ENCODE assay signal across 18 mouse cellular contexts in genomic region chr5:36561509-36561908, GRCm38 (mm10). TPM values are rescaled to one million over a fixed set of nuclear protein-coding genes. Genes with fewer than 3 reads are reported as not detected.
DNase-seq lines count a peak whose midpoint lies in the region; ATAC-seq lines count a peak whose summit lies in the region.
"Had no signal": no experiment of that assay in that cellular context is flagged by ENCODE, and none has a peak within 500 bp of the region (broad histone marks: within the 10 kb centered on the region; RNA-seq: fewer than 3 reads in every experiment).

No protein-coding gene starts in this region.

- peak; percentile 66 for DNase-seq in kidney, adult 18-20 months
- peak; percentile 45 for DNase-seq in CD4-positive helper T cell, adult 2 months (ENCODE audit: low read depth, low spot score)
- peak; percentile 35 for DNase-seq in MN1 (ENCODE audit: low spot score)
- peak; percentile 92 for DNase-seq in kidney, adult 9 months
- no peak for DNase-seq in urinary bladder, postnatal 25 days (ENCODE audit: low spot score)
- no peak for DNase-seq in heart, postnatal 25 days (ENCODE audit: low spot score)
- DNase-seq: adrenal gland, postnatal 36 days; cerebellum, adult 11 months; gastrocnemius, postnatal 36 days; heart, postnatal 4 days had no signal

- no peaks in the 10 kb centered on the region for H3K36me3 ChIP-seq in kidney, embryonic 16.5 days (ENCODE audit: insufficient read depth, low read length)
- H3K36me3 ChIP-seq: heart, embryonic 10.5 days; limb, embryonic 12.5 days; midbrain, embryonic 12.5 days had no signal

- H3K4me2 ChIP-seq in kidney, embryonic 16.5 days (replicated peaks; ENCODE audit: low read depth, low read length) = no peak overlapping the region
- H3K4me2 ChIP-seq: limb, embryonic 12.5 days; midbrain, embryonic 12.5 days had no signal

- no peaks in the 10 kb centered on the region for H3K27me3 ChIP-seq in kidney, embryonic 16.5 days (ENCODE audit: insufficient read depth, low read length)
- H3K27me3 ChIP-seq: limb, embryonic 12.5 days; midbrain, embryonic 12.5 days had no signal

- no peak overlapping the region for H3K4me3 ChIP-seq in kidney, embryonic 16.5 days (ENCODE audit: low read length)
- H3K4me3 ChIP-seq: heart, embryonic 10.5 days; limb, embryonic 12.5 days; midbrain, embryonic 12.5 days had no signal

- ATAC-seq in kidney, embryonic 16.5 days (ENCODE audit: low FRiP score, low TSS enrichment) = no peak
- ATAC-seq: forebrain, embryonic 16.5 days; hindbrain, postnatal 0 days; lung, postnatal 0 days had no signal

- H3K9me3 ChIP-seq in kidney, embryonic 16.5 days (ENCODE audit: low read length) = no peaks in the 10 kb centered on the region
- H3K9me3 ChIP-seq: heart, embryonic 10.5 days; limb, embryonic 12.5 days; midbrain, embryonic 12.5 days had no signal

- no peak overlapping the region for H3K27ac ChIP-seq in kidney, embryonic 16.5 days (ENCODE audit: low read length)
- H3K27ac ChIP-seq: heart, embryonic 10.5 days; hindbrain, postnatal 0 days; limb, embryonic 12.5 days; liver, embryonic 14.5 days; midbrain, embryonic 12.5 days had no signal

- H3K4me1 ChIP-seq in kidney, embryonic 16.5 days (ENCODE audit: insufficient read depth, low read length) = peaks cover 54% of the 10 kb centered on the region

- intact Hi-C loops in heart, postnatal 25 days (cut with DNase I) = no loop called here

- WGBS in kidney, embryonic 16.5 days = 73% methylated on average over 4 of the region's 4 CpGs

- H3K9ac ChIP-seq in kidney, embryonic 16.5 days (replicated peaks; ENCODE audit: low read length) = no peak overlapping the region
- H3K9ac ChIP-seq: limb, embryonic 12.5 days; liver, embryonic 14.5 days; midbrain, embryonic 12.5 days had no signal

RNA-seq across cellular contexts. Expression of gene Tbc1d14, which starts 31.6 kb away (rescaled TPM):
- polyA plus RNA-seq in kidney, embryonic 16.5 days (2015; fragmentation: Nextera tagmentation; extraction: Ambion mirVana) = 53.9 and 54.8 TPM in 2 replicates
- total RNA-seq in heart, postnatal 25 days (2021) = 10 to 100 TPM; 14.3 to 14.7 TPM

Comparison
In these comparisons a context has a peak if more than half of its experiments do, and no peak if none do; other contexts are left out.
1. DNase-seq: peak in kidney, adult 18-20 months (single experiment), CD4-positive helper T cell, adult 2 months (single experiment), MN1 (single experiment) and kidney, adult 9 months (single experiment); none in urinary bladder, postnatal 25 days (single experiment) and heart, postnatal 25 days (single experiment).